27 mouse cellular contexts compared by ENCODE assay signal in the genomic region with DNA sequence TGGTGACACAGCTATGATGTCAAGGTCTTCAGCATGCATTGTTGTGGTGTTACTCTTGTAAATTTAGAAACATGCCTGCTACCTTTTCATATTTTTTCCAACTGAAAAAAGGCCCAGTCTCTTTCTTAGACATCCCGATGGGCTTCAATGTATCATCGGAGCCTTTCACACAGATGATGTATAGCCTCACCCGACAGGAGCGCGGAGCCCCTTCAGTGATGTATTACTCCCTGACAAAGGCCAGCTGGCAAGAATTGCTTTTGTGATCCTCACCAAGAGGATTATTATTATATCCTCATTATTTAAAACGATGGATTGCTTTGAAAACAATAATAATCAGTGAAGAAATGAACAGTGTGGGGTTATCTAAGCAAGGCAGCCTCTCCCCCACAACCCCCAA.
DNase-seq lines count a peak whose midpoint lies in the region; ATAC-seq and TF ChIP-seq lines count a peak whose summit lies in the region.
"Had no signal": no experiment of that assay in that cellular context is flagged by ENCODE, and none has a peak within 500 bp of the region (broad histone marks: within the 10 kb centered on the region; RNA-seq: fewer than 3 reads in every experiment).

No protein-coding gene starts in this region.

- no peaks in the 10 kb centered on the region for H3K9me3 ChIP-seq in hindbrain, embryonic 11.5 days (ENCODE audit: control insufficient read depth, low read length)
- no peaks in the 10 kb centered on the region for H3K9me3 ChIP-seq in hindbrain, embryonic 16.5 days (ENCODE audit: control insufficient read depth, low read length)
- no peaks in the 10 kb centered on the region for H3K9me3 ChIP-seq in kidney, embryonic 15.5 days (replicated peaks)
- H3K9me3 ChIP-seq in kidney, embryonic 14.5 days (ENCODE audit: control insufficient read depth, low read length): no peaks in the 10 kb centered on the region
- no peaks in the 10 kb centered on the region for H3K9me3 ChIP-seq in midbrain, postnatal 0 days (ENCODE audit: low read length)
- H3K9me3 ChIP-seq in midbrain, embryonic 16.5 days (replicated peaks; ENCODE audit: control insufficient read depth, low read length, poor library complexity, severe bottlenecking): no peaks in the 10 kb centered on the region
- H3K9me3 ChIP-seq: embryonic facial prominence, embryonic 10.5 days; embryonic facial prominence, embryonic 13.5 days; forebrain, embryonic 10.5 days; forebrain, embryonic 13.5 days; intestine, embryonic 15.5 days had no signal

- no peak for TF ChIP-seq CTCF in midbrain, postnatal 0 days (IDR thresholded peaks at IDR 0.05)

- peak; percentile 16 for DNase-seq in hindbrain, embryonic 11.5 days (ENCODE audit: low spot score)
- peak; percentile 30 for DNase-seq in midbrain, postnatal 0 days (ENCODE audit: low spot score)
- peak; percentile 23 for DNase-seq in mesoderm, embryonic 11.5 days (ENCODE audit: low read depth, low spot score)
- DNase-seq: adrenal gland, postnatal 10 days; adrenal gland, postnatal 36 days; B cell, adult 2 months; cerebellum, adult 18-20 months; cerebellum, adult 9-10 months; cerebellum, postnatal 14 days; gastrocnemius, adult 2 months; gastrocnemius, postnatal 14 days; heart, adult 11 months had no signal

- WGBS in hindbrain, embryonic 11.5 days: 48% methylated on average over 6 of the region's 6 CpGs
- WGBS in hindbrain, embryonic 16.5 days: 63% methylated on average over 6 of the region's 6 CpGs
- 28% methylated on average over 6 of the region's 6 CpGs for WGBS in kidney, embryonic 15.5 days
- 42% methylated on average over 6 of the region's 6 CpGs for WGBS in kidney, embryonic 14.5 days
- WGBS in midbrain, postnatal 0 days: 79% methylated on average over 6 of the region's 6 CpGs
- 81% methylated on average over 6 of the region's 6 CpGs for WGBS in midbrain, embryonic 16.5 days

- H3K27ac ChIP-seq in hindbrain, embryonic 11.5 days (ENCODE audit: low read depth, low read length): no peak overlapping the region
- no peak overlapping the region for H3K27ac ChIP-seq in hindbrain, embryonic 16.5 days (ENCODE audit: low read depth, low read length)
- no peak overlapping the region for H3K27ac ChIP-seq in kidney, embryonic 15.5 days
- no peak overlapping the region for H3K27ac ChIP-seq in kidney, embryonic 14.5 days (ENCODE audit: low read depth, low read length)
- no peak overlapping the region for H3K27ac ChIP-seq in midbrain, postnatal 0 days (ENCODE audit: low read depth, low read length)
- H3K27ac ChIP-seq in midbrain, embryonic 16.5 days (ENCODE audit: low read length): no peak overlapping the region
- H3K27ac ChIP-seq: embryonic facial prominence, embryonic 10.5 days; embryonic facial prominence, embryonic 13.5 days; forebrain, embryonic 10.5 days; forebrain, embryonic 13.5 days; gastrocnemius, adult 2 months; intestine, embryonic 15.5 days had no signal

- ATAC-seq in hindbrain, embryonic 11.5 days (ENCODE audit: low FRiP score): peak; percentile 67
- no peak; the same call in 1 of the 2 replicates for ATAC-seq in hindbrain, embryonic 16.5 days
- 0 out of 2 replicates have a peak, but pooled peaks have one; percentile 25 for ATAC-seq in kidney, embryonic 15.5 days (replicated peaks; ENCODE audit: low FRiP score)
- ATAC-seq in kidney, embryonic 14.5 days (ENCODE audit: low FRiP score, low TSS enrichment): no peak
- ATAC-seq in midbrain, postnatal 0 days (ENCODE audit: low FRiP score): no peak
- ATAC-seq in midbrain, embryonic 16.5 days: no peak
- ATAC-seq: forebrain, embryonic 13.5 days; forebrain, embryonic 16.5 days; intestine, embryonic 15.5 days; Patski had no signal

- no peaks in the 10 kb centered on the region for H3K36me3 ChIP-seq in hindbrain, embryonic 11.5 days (ENCODE audit: control insufficient read depth, insufficient read depth, low read length)
- no peaks in the 10 kb centered on the region for H3K36me3 ChIP-seq in hindbrain, embryonic 16.5 days (ENCODE audit: control insufficient read depth, insufficient read depth, low read length)
- no peaks in the 10 kb centered on the region for H3K36me3 ChIP-seq in kidney, embryonic 15.5 days
- no peaks in the 10 kb centered on the region for H3K36me3 ChIP-seq in kidney, embryonic 14.5 days (ENCODE audit: control insufficient read depth, insufficient read depth, low read length)
- H3K36me3 ChIP-seq in midbrain, postnatal 0 days (ENCODE audit: insufficient read depth, low read length): no peaks in the 10 kb centered on the region
- H3K36me3 ChIP-seq in midbrain, embryonic 16.5 days (ENCODE audit: control insufficient read depth, insufficient read depth, low read length): no peaks in the 10 kb centered on the region
- H3K36me3 ChIP-seq: embryonic facial prominence, embryonic 10.5 days; embryonic facial prominence, embryonic 13.5 days; forebrain, embryonic 10.5 days; G1E; intestine, embryonic 15.5 days had no signal

- no peak overlapping the region for H3K4me2 ChIP-seq in hindbrain, embryonic 11.5 days (replicated peaks; ENCODE audit: low read depth, low read length)
- no peak overlapping the region for H3K4me2 ChIP-seq in hindbrain, embryonic 16.5 days (ENCODE audit: low read length)
- no peak overlapping the region for H3K4me2 ChIP-seq in kidney, embryonic 15.5 days
- no peak overlapping the region for H3K4me2 ChIP-seq in kidney, embryonic 14.5 days (replicated peaks; ENCODE audit: low read depth, low read length)
- no peak overlapping the region for H3K4me2 ChIP-seq in midbrain, postnatal 0 days (ENCODE audit: low read depth, low read length, poor library complexity, severe bottlenecking)
- no peak overlapping the region for H3K4me2 ChIP-seq in midbrain, embryonic 16.5 days (ENCODE audit: low read length)
- H3K4me2 ChIP-seq: embryonic facial prominence, embryonic 13.5 days; forebrain, embryonic 13.5 days; heart, embryonic 11.5 days; intestine, embryonic 15.5 days had no signal

- H3K27me3 ChIP-seq in hindbrain, embryonic 11.5 days (ENCODE audit: control insufficient read depth, insufficient read depth, low read length): no peaks in the 10 kb centered on the region
- no peaks in the 10 kb centered on the region for H3K27me3 ChIP-seq in hindbrain, embryonic 16.5 days (replicated peaks; ENCODE audit: control insufficient read depth, insufficient read depth, low read length)
- no peaks in the 10 kb centered on the region for H3K27me3 ChIP-seq in kidney, embryonic 15.5 days
- H3K27me3 ChIP-seq in kidney, embryonic 14.5 days (ENCODE audit: control insufficient read depth, insufficient read depth, low read length): no peaks in the 10 kb centered on the region
- no peaks in the 10 kb centered on the region for H3K27me3 ChIP-seq in midbrain, postnatal 0 days (ENCODE audit: insufficient read depth, low read length)
- H3K27me3 ChIP-seq in midbrain, embryonic 16.5 days (ENCODE audit: control insufficient read depth, insufficient read depth, low read depth, low read length): no peaks in the 10 kb centered on the region
- H3K27me3 ChIP-seq: CH12.LX; embryonic facial prominence, embryonic 13.5 days; forebrain, embryonic 13.5 days; intestine, embryonic 15.5 days; Patski had no signal

- H3K4me1 ChIP-seq in hindbrain, embryonic 11.5 days (replicated peaks; ENCODE audit: control insufficient read depth, insufficient read depth, low read length): no peaks in the 10 kb centered on the region
- H3K4me1 ChIP-seq in hindbrain, embryonic 16.5 days (ENCODE audit: control insufficient read depth, insufficient read depth, low read depth, low read length): no peaks in the 10 kb centered on the region
- no peaks in the 10 kb centered on the region for H3K4me1 ChIP-seq in kidney, embryonic 15.5 days
- H3K4me1 ChIP-seq in kidney, embryonic 14.5 days (ENCODE audit: control insufficient read depth, insufficient read depth, low read length): no peaks in the 10 kb centered on the region
- no peaks in the 10 kb centered on the region for H3K4me1 ChIP-seq in midbrain, postnatal 0 days (ENCODE audit: insufficient read depth, low read length)
- H3K4me1 ChIP-seq in midbrain, embryonic 16.5 days (ENCODE audit: control insufficient read depth, insufficient read depth, low read length): no peaks in the 10 kb centered on the region
- H3K4me1 ChIP-seq: embryonic facial prominence, embryonic 10.5 days; embryonic facial prominence, embryonic 13.5 days; forebrain, embryonic 10.5 days; forebrain, embryonic 13.5 days; intestine, embryonic 15.5 days had no signal

- H3K9ac ChIP-seq in hindbrain, embryonic 11.5 days (ENCODE audit: low read depth, low read length): no peak overlapping the region
- no peak overlapping the region for H3K9ac ChIP-seq in hindbrain, embryonic 16.5 days (ENCODE audit: low read depth, low read length)
- H3K9ac ChIP-seq in kidney, embryonic 15.5 days: no peak overlapping the region
- no peak overlapping the region for H3K9ac ChIP-seq in kidney, embryonic 14.5 days (ENCODE audit: low read depth, low read length)
- no peak overlapping the region for H3K9ac ChIP-seq in midbrain, postnatal 0 days (replicated peaks; ENCODE audit: low read length, poor library complexity, severe bottlenecking)
- H3K9ac ChIP-seq in midbrain, embryonic 16.5 days (ENCODE audit: low read depth, low read length): no peak overlapping the region
- H3K9ac ChIP-seq: embryonic facial prominence, embryonic 13.5 days; forebrain, embryonic 13.5 days; intestine, embryonic 15.5 days had no signal

- H3K4me3 ChIP-seq in hindbrain, embryonic 11.5 days (ENCODE audit: low read depth, low read length): no peak overlapping the region
- H3K4me3 ChIP-seq in hindbrain, embryonic 16.5 days (ENCODE audit: low read length): no peak overlapping the region
- H3K4me3 ChIP-seq in kidney, embryonic 15.5 days (replicated peaks): no peak overlapping the region
- H3K4me3 ChIP-seq in kidney, embryonic 14.5 days (ENCODE audit: low read length): no peak overlapping the region
- H3K4me3 ChIP-seq in midbrain, postnatal 0 days (ENCODE audit: low read depth, low read length): no peak overlapping the region
- H3K4me3 ChIP-seq in midbrain, embryonic 16.5 days (ENCODE audit: low read depth, low read length): no peak overlapping the region
- H3K4me3 ChIP-seq: embryonic facial prominence, embryonic 10.5 days; embryonic facial prominence, embryonic 13.5 days; erythroblast, embryonic 14.5 days; forebrain, embryonic 10.5 days; forebrain, embryonic 13.5 days; gastrocnemius, adult 2 months; intestine, embryonic 15.5 days had no signal

Comparison
In these comparisons a context has a peak if more than half of its experiments do, and no peak if none do; other contexts are left out.
1. ATAC-seq: peak in hindbrain, embryonic 11.5 days (single experiment) and kidney, embryonic 15.5 days (single experiment); none in hindbrain, embryonic 16.5 days (single experiment), kidney, embryonic 14.5 days (single experiment), midbrain, postnatal 0 days (single experiment) and midbrain, embryonic 16.5 days (single experiment).
2. Peak in every context shown above with its lines, with median percentiles within 50 percentile points of each other: DNase-seq.